Comparison of ENCODE assay signal across 8 mouse cellular contexts in genomic region chr7:76164735-76165630, GRCm38 (mm10).
"Had no signal": no experiment of that assay in that cellular context is flagged by ENCODE, and none has a peak within 500 bp of the region (broad histone marks: within the 10 kb centered on the region; RNA-seq: fewer than 3 reads in every experiment).

No protein-coding gene starts in this region.

- H3K9ac ChIP-seq: liver, embryonic 12.5 days; midbrain, embryonic 13.5 days had no signal

- H3K4me1 ChIP-seq: liver, embryonic 12.5 days; midbrain, embryonic 13.5 days had no signal

- H3K9me3 ChIP-seq: limb, embryonic 10.5 days; liver, embryonic 12.5 days; midbrain, embryonic 13.5 days had no signal

- ATAC-seq: intestine, postnatal 0 days; liver, embryonic 12.5 days; midbrain, embryonic 13.5 days had no signal

- H3K27me3 ChIP-seq: liver, embryonic 12.5 days; midbrain, embryonic 13.5 days had no signal

- H3K27ac ChIP-seq: left cerebral cortex, adult 2 months; limb, embryonic 10.5 days; liver, embryonic 12.5 days; midbrain, embryonic 13.5 days had no signal

- H3K4me3 ChIP-seq: left cerebral cortex, adult 2 months; limb, embryonic 10.5 days; liver, embryonic 12.5 days; midbrain, embryonic 13.5 days had no signal

- DNase-seq: kidney, postnatal 14 days; thymus, adult 18-20 months; thymus, postnatal 25 days had no signal

- H3K36me3 ChIP-seq: limb, embryonic 10.5 days; liver, embryonic 12.5 days; midbrain, embryonic 13.5 days had no signal

- H3K4me2 ChIP-seq: liver, embryonic 12.5 days; midbrain, embryonic 13.5 days had no signal
